Mouse (Mus musculus): ENCODE data around the gene Sptb. TPM values are rescaled to one million over a fixed set of nuclear protein-coding genes. Genes with fewer than 3 reads are reported as not detected.

Sptb gene
- total RNA-seq, 2 experiments from 2014 or later, result 85.1 to 89.0 TPM

DNA sequence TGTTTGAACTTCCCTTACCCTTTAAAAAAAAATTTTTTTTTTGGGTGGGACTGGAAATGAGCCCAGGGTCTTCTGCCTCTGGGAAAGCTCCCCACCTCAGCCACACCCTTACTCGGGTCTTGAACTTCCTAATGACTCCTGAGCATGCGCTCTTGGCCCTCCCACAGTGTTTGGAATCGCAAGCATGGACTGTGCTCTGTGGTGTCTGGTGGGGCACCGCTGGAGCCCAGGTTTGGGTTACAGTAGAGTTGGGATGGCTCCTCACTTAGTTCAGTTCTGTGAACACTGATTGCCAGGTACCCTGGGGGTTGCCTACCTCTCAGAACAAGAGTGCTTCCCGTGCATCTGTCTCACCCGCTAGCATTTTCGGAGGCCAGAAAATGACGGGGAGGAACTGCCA, 168.9 kb downstream of the Sptb start:
- peak in 1 of 2 experiments; percentile 45 for DNase-seq

DNA sequence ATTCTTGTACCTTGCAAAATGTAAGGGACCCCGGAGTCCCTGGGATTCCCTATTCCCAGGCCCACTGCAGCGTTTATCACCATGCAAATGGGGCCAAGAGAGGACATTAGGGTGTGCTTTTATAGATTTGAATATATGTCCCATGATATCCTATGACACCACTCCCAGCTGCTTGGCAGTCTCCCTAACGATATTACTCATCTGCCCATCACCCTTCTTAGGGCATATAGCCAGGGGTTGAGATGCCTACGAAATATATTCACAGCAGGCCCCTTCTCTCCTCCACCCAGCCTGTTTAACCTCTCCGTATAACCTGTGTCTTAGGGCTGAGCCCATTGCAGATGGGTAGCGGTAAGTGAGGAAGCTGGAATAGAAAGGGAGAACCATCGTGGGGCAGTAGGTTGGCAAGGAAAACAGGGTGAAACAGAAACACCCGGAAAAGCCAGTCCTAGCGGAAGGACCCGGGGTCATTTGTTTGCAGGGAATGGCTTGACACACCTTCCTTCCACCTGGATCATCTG, 169.6 kb downstream of the Sptb start:
- DNase-seq, result no peak

DNA sequence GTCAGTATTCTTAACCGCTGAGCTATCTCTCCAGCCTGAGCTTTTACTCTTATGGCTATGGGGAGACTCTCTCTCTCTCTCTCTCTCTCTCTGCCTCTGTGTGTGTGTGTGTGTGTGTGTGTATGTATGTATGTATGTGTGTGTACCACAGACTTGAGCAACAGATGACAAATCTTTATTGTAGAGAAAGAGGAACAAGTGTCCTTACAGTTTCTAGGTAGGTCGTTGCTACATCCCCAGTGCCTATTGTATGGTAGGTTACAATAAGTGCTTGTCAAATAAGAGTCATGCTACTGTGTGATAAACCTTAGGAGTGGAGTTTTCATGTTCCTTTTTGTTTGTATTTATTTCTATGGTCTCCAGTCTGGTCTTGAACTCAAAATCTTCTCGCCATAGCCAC, 170.2 kb downstream of the Sptb start:
- DNase-seq, result no peak

DNA sequence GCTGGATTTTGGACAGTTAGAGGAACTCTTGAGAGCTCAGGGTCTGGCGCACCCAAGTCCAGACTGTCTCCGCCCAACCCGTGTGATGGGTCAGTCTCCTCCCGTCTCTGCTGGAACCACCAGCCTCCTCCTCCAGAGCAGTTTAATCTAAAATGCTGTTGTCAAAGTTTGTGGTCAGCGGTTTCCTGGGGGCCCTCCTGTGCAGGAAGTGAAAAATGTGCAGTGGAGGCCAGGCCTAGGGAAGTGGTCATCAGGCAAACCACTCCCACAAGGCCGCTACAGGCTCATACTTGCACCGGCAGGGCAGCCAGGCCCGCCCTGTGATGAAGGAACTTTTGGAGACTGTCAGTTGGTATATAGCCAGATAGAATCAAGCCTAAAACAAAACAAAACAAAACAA, 172.9 kb downstream of the Sptb start:
- DNase-seq, result peak; percentile 65 to 89

DNA sequence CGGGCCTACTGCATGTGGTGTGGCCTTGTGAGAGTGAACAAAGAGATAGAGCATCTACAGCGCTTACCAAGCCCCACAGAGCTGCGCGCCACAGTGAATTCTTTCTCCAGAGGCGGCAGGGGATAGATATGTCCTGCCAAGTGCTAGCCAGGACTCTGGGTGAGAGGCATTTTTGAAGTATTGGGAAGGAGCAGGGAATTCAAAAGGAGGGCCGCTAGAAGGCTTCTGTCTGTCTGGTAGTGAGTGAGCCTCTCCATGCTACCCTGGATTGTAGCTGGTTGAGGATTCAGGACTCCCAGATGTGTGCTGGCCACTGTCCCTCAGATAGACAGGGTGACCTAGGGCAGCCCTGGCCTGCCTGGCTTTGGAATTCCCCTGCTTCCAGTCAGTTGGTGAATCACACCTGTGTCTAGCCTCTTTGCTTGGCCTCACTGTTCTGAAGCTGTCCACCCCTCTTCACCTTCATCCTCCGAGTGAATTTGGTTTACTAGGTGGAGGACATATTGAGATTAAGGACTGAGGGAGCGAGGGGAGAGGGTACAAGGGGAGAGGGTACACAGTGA, 173.7 kb downstream of the Sptb start:
- DNase-seq, result no peak

DNA sequence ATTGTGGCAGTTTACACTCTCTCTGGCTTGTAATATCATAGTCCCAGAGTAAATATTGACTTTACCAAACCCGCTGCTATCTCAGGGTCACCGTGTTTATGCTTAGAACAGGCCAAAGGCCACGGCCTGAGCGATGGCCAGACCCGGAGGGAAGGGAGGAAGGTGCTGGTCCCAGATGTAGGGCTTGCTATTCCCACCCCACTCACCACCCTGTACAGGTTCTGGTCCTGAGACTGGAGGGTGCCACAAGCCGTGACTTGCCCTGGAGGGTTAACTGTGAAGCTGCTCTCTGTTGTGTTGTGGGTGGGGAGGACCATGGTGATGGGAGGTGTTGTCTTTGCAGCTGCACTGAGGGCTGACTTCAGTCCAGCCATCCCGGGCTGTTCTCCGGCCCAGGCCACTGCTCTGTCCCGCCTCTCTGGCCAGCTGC, 174.9 kb downstream of the Sptb start:
- DNase-seq, result peak; percentile 71 to 77

DNA sequence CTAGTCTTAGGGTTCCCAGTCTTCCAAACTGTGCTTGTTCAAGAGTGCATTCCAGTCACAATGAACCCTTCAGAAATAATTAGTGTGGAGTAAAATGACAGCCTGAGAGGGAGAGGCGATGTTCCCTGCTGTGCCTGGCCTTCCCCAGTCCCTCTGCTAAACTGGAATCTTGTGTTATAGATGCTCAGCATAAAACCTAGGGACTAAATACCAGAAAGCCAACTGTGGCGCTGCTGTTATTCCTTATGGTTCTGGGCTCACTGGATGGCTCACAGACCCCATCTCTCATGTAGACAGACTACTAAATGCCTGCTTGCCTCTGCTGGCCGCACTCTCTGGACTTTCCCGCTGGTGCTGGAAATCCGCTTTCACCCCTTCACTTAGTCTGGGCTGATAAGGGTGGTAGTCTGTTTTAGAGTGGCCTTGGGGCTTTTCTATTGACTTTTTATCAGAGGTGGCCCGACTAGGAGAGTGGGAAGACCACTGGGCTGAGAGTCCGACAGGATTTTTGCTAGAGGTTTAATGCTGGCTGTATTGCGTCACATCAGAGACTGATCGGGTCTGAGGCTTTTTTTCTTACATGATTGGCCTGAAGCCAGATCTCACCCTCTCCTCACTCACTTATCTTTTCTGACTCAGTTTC, 175.6 kb downstream of the Sptb start:
- DNase-seq, result peak; percentile 31 to 68

DNA sequence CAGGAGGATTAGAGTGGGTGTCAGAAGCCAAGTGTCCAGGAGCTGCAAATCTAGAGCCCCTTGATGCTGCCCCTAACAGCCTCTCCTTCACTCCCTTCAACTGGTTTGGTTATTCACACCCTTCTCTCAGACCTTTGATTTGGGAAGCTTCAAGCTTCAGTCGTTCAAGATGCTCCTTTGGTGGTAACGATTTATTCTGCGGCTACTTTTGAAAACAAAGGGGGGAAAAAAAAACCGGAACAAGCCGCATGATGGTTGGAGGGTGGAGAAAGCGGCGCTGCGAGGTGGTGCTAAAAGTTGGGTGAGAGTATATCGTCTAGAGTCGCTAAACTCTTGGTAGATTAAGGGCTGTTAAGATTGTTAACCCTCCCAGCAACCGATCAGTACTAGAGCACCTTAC, 176.1 kb downstream of the Sptb start:
- peak in 1 of 2 experiments; percentile 30 for DNase-seq

DNA sequence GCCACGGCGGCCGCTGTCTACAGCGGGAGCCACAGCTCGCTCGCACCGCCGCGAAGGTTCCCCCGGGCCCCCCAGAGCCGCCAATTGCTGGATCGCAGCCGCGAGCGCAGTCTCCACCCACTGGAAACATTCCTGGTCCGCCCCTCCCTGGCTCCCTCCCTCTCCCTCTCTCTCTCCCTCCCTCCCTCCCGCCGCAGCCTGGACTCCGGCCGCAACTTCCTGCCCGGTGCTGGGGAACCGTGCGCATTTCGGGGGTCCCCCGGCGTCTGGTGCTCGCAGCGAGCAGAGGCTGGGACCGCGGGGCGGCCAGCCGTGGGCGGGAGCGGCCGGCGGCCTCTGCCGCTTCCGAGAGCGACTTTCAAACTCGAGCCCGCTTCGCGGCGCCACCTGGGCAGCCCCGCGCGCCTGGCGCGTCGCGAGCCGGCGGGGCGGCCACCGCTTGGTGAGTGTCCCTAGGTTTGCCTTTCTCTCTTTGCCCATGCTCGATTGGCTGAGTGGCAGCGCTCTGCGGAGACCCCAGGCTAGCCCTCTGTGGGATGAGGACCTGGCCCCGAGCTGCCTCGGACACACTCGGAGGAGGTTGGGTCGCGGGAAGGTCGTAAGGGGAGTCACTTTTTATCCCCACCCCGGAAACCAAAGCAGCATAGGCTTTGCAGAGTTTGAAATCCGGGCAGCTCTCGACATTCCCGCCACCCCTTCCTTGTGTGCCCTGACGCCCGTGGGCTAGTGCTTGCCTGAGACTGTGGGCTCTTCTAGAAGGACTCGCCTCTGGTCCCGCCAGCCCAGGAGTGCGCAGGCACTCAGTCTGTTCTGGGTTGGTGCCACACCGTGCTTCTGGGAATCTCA, 176.7 kb downstream of the Sptb start:
- peak; percentile 89 to 90 for DNase-seq

DNA sequence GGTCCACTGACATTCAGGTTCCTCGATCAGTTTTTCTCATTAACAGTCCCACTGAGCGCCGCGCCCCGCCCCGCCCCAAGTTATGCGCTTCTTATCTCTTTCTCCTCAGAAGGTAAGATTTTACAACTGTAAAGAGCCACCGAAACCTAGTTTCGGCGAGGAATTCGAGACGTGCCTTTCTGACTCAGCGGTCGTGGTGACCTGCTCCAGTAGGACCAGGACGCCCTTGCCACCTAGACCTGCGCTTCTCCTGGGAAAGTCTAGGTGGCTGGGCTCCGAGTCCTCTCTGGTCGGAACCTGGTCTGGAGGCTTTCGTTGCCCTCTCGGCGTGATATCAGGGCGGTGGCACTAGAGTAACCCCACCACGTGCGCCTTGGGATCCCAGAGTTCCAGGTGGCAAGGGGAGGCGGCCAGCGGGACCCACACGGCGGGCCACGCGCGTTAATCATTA, 177.4 kb downstream of the Sptb start:
- no peak for DNase-seq

DNA sequence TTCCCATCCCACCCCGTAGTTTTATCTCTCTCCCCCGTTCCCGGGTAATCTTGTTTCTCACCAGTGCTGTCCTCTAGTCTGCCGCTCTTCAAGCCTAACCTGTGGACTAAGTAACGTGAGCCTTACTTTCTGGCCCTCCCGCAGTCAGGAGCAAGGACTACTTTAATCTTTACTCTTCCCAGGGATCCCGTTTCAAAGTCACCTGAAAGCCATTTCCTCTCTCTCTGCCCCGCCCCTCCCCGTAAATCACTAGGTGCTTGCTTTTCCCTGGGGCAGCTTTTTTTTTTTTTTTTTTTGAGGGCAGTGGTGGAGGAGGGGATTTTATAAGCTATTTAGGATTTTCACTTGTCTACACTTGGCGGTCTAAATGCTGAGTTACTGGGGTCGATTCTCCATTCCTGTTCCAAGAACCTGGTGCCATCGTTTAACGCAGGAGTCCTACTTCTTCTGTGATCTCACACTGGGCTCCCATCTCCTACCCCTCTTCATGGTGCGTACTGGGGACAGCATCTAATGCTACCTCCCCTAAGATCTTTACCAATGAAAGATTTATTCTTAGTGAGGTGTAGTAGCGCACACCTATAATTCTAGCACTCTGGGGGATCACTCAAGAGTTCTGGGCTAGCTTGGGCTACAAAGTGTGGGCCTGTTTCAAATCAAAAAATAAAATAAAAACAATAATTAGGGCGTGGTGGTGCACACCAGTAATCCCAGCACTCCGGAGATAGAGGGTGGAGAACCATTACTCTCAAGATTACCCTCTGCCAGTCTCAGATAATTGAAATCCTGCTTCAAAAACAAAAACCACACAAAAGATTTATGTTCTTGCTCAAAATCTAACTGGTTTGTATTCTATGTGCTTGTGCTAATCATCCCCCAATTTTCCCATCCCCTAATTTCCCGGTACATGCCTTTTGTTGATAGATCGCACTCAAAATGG, 178.1 kb downstream of the Sptb start:
- no peak for DNase-seq

DNA sequence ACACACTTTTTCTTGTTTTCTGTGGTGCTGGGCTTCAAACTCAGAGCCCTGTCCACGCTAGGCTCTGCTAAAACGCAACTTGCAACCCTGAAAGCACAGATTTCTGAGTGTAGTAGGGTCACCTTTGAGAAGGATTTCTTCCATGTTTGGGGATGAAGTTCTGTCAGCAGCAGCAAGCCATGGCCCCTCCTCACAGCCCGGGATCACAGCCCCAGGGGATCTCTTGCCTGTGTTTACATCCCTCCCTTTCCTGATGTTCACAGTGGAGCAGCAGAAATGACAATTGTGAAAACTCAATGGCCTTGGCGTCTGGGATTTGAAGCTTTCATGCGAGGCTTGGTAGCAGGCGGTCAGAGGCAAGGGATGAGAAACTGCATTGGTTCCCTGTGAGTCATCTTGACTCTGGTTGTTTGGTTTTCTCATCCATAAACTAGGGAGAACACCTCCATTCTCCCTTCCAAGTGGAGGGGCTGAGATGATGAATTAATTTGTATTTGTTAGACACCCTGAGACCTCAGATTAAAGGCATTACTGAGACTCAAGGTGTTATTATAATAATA, 179.7 kb downstream of the Sptb start, which contains the start of gene Plekhg3:
TSS of gene Plekhg3 (plus strand) at position 312 of the 560 bp plus-strand sequence.
- DNase-seq, result no peak

Small RNA genes within 50 kb of the gene (microRNA-seq; reads per million reads assigned to microRNA genes)
- gene Mir5135, result 0 reads per million in 2 experiments

Other genes starting within 250 kb of the Sptb start
- 10 to 100 TPM; 10.6 to 11.4 TPM for gene Plekhg3, start 179.7 kb downstream of the Sptb start, total RNA-seq (2021)
- gene Churc1, start 55.0 kb upstream of the Sptb start, total RNA-seq (2021), result 10 to 100 TPM; 91.6 to 92.1 TPM
- 10 to 100 TPM; 11.0 to 15.6 TPM for gene Fntb, start 55.0 kb upstream of the Sptb start, total RNA-seq (2021)
- under 1 TPM in 1 of 2 experiments, not detected in 1; 0.80 TPM for gene Gpx2, start 85.0 kb upstream of the Sptb start, total RNA-seq (2021)
- under 1 TPM; 0.42 to 0.62 TPM for gene Rab15, start 112.4 kb upstream of the Sptb start, total RNA-seq (2021)